Mouse (Mus musculus) lung, embryonic 14.5 days (tissue): ENCODE data around the gene Man1c1. TPM values are rescaled to one million over a fixed set of nuclear protein-coding genes. Genes with fewer than 3 reads are reported as not detected.

Experiments
- ATAC-seq: fragments of 200-750 bp; cut with Nextera tagmentation; 2 replicates; pipeline ENCODE4 v1.8.0; 2017; ENCODE audit warnings: mild to moderate bottlenecking, moderate TSS enrichment, moderate library complexity; ENCODE audit not compliant: insufficient read depth
- DNase-seq: peaks from one replicate; pipeline ENCODE4 v3.0.0-alpha.2; 2015
- H3K27ac ChIP-seq: fragments of 300-500 bp; sonication (generic); 2 replicates; pipeline ENCODE4 v1.5.1; 2014; ENCODE audit warnings: low read depth, mild to moderate bottlenecking, moderate library complexity
- H3K27me3 ChIP-seq: fragments of 300-500 bp; sonication (generic); 2 replicates; pipeline ENCODE4 v1.6.1; 2014; ENCODE audit warnings: low read length, control low read depth; ENCODE audit not compliant: insufficient read depth
- H3K36me3 ChIP-seq: fragments of 300-500 bp; sonication (generic); 2 replicates; pipeline ENCODE4 v1.6.1; 2014; ENCODE audit warnings: control low read depth; ENCODE audit not compliant: insufficient read depth
- H3K4me1 ChIP-seq: fragments of 300-500 bp; sonication (generic); 2 replicates; pipeline ENCODE4 v1.6.1; 2014; ENCODE audit warnings: antibody characterized with exemption, control low read depth; ENCODE audit not compliant: insufficient read depth
- H3K4me2 ChIP-seq: fragments of 300-500 bp; sonication (generic); 2 replicates; pipeline ENCODE4 v1.6.1; 2014; ENCODE audit warnings: mild to moderate bottlenecking
- H3K4me3 ChIP-seq: fragments of 300-500 bp; sonication (generic); 2 replicates; pipeline ENCODE4 v1.5.1; 2014; ENCODE audit warnings: low read depth, low read length
- H3K9ac ChIP-seq: fragments of 300-500 bp; sonication (generic); 2 replicates; pipeline ENCODE4 v1.6.1; 2014
- H3K9me3 ChIP-seq: fragments of 300-500 bp; sonication (generic); 2 replicates; pipeline ENCODE4 v1.6.1; 2016; ENCODE audit warnings: low read depth, low read length, control low read depth
- CTCF ChIP-seq: IDR thresholded peaks from 2 replicates; pipeline ENCODE4 v1.5.1; 2016; ENCODE audit warnings: antibody characterized with exemption, low read depth
- WGBS: fragments of 180-500 bp; shearing (Covaris S2); extraction: QIAGEN DNeasy Blood & Tissue Kit; methylation state at CpG from one replicate; pipeline ENCODE4 v1.1.7; 2014; 5-methylcytosine and 5-hydroxymethylcytosine counted together
- polyA plus RNA-seq: library from polyadenylated mRNA; unstranded; fragments of >200 nt; fragmentation: Nextera tagmentation; extraction: Ambion mirVana; gene quantifications from 2 replicates; pipeline ENCODE4 v1.2.1, GENCODE M21; 2014

Man1c1 gene
- polyA plus RNA-seq, 1 experiment from 2014 or later: 3.3 TPM

DNA sequence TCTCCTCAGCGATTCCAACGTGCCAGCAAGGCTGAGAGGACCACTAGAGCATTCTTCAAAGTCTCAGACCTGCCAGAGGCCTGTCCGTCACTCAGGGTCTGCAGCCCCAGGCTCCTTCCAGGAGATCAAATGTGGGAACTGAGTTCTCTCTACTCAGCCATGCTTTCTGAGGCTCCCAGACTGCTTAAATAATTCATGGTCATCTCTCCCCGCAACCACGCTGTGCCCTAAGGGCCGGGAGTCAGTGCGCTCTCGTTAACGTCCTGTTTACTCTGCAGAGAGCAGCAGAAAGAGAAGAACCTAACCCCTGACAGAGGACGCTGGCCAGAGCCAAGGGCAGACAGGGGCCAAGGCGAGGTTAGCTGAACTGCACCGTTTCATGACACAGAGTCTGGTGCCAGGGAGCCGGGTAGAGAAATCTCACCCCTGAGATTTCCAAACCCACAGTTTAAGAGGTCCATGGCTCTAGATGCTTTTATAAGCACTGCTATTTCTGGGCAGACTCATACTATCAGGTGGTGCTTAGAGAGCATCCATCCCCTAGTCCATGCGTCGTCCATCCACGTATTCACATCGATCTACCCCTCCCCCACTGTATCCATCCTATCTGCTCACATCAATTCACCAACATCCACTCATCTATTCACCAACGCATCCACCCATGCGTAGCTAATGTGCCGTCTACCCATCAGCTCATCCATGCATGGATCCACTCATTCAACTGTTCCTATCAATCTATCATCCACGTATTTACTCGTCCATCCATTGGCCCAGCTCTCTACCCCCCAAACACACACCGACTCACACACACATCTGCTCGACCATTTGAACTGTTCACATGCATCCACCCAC lies 131.4 kb downstream of the Man1c1 start:
- Histone ChIP-seq H3K4me2 (no peak overlapping the region), H3K27me3 (no peaks in the 10 kb centered on the region), H3K4me1 (no peaks in the 10 kb centered on the region), H3K9me3 (no peaks in the 10 kb centered on the region), H3K9ac (no peak overlapping the region), H3K36me3 (no peaks in the 10 kb centered on the region), H3K4me3 (no peak overlapping the region), H3K27ac (no peak overlapping the region)
- TF ChIP-seq CTCF: no peak
- WGBS: 75% methylated on average over 24 of the region's 24 CpGs
- no peak for DNase-seq
- ATAC-seq: no peak

DNA sequence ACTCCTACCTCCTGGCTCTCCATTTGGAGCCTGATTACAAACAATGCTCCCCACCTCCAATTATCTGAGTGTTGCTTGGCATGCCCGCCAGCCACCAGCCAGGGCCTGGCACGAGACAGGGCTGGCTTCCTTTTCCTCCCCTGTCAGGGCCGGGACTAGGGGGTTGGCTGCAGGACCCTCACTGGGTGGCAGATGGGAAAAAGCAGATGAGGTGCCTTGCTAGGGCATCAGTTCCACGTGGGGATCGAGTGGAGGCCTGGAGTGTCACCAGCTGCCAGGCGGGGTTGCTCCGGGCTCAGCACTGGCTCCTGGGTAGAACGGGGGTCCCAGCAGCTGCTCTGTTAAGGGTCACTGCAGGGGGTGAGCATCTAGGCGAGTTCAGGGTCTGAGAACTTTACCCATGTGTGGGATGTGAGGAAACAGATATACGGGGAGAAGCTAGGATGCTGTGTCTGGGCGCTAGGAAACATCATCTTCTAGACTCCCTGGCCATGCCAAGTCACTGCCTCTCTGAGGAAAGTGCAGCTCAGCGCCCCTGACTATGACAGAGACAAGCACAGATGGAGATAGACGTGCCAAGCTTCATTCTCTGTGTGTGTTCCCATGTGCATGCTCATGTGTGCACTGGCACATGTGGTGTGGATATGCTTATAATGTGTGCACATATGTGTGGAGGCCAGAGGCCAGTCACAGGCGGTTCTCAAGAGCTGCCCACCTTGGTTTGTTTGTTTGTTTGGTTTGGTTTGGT lies 133.2 kb downstream of the Man1c1 start:
- H3K4me1 ChIP-seq: no peaks in the 10 kb centered on the region
- 73% methylated on average over 14 of the region's 14 CpGs for WGBS
- no peaks in the 10 kb centered on the region for H3K36me3 ChIP-seq
- H3K9me3 ChIP-seq: no peaks in the 10 kb centered on the region
- DNase-seq: no peak
- H3K27ac ChIP-seq: no peak overlapping the region
- H3K27me3 ChIP-seq: no peaks in the 10 kb centered on the region
- no peak overlapping the region for H3K9ac ChIP-seq
- ATAC-seq: no peak
- no peak overlapping the region for H3K4me3 ChIP-seq
- H3K4me2 ChIP-seq: no peak overlapping the region
- no peak for TF ChIP-seq CTCF

DNA sequence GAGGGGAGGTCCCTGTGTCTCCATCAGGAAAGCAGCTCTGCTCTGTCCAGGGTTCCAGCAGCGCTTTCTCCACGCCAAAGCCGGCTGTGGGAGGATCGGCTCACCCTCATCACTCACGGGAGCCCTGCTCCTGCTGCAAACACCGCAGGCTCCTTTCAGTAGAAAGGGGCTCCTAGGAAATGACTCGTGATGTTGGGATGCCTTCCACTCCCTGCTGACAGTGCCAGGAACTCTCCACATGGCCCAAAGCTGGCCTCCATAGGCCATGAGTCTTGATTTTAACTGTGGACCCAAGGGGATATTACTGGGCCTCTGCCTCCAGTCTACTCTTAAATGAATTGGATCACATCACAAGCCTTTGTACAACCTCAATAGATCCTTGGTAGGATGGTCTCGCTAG lies 134.3 kb downstream of the Man1c1 start:
- Histone ChIP-seq H3K4me3 (no peak overlapping the region), H3K4me1 (no peaks in the 10 kb centered on the region), H3K27ac (no peak overlapping the region), H3K4me2 (no peak overlapping the region), H3K27me3 (no peaks in the 10 kb centered on the region), H3K36me3 (no peaks in the 10 kb centered on the region), H3K9ac (no peak overlapping the region), H3K9me3 (no peaks in the 10 kb centered on the region)
- DNase-seq (no peak), ATAC-seq (no peak)
- no peak for TF ChIP-seq CTCF
- WGBS: 65% methylated on average over 8 of the region's 8 CpGs

DNA sequence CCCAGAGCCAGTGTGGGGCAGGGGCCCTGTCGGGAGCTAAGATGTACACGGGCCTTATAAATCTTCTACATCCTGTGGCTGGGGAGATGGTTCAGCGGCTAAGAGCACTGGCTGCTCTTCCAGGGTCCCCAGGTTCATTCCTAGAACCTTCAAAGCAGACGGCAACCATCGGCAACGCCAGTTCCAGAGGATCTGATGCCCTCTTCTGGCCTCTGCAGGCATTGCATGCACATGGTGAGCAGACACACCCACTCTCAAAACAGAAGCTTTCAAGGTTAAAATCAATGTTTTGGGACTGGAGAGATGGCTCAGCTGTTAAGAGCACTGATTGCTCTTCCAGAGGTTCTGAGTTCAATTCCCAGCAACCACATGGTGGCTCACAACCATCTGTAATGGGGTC lies 134.9 kb downstream of the Man1c1 start:
- H3K4me3 ChIP-seq: no peak overlapping the region
- H3K4me1 ChIP-seq: no peaks in the 10 kb centered on the region
- ATAC-seq: no peak
- no peaks in the 10 kb centered on the region for H3K9me3 ChIP-seq
- TF ChIP-seq CTCF: peak; percentile 61
- H3K27ac ChIP-seq: no peak overlapping the region
- no peak overlapping the region for H3K4me2 ChIP-seq
- peak; percentile 43 for DNase-seq
- H3K36me3 ChIP-seq: no peaks in the 10 kb centered on the region
- no peaks in the 10 kb centered on the region for H3K27me3 ChIP-seq
- no peak overlapping the region for H3K9ac ChIP-seq
- 71% methylated on average over 6 of the region's 6 CpGs for WGBS

DNA sequence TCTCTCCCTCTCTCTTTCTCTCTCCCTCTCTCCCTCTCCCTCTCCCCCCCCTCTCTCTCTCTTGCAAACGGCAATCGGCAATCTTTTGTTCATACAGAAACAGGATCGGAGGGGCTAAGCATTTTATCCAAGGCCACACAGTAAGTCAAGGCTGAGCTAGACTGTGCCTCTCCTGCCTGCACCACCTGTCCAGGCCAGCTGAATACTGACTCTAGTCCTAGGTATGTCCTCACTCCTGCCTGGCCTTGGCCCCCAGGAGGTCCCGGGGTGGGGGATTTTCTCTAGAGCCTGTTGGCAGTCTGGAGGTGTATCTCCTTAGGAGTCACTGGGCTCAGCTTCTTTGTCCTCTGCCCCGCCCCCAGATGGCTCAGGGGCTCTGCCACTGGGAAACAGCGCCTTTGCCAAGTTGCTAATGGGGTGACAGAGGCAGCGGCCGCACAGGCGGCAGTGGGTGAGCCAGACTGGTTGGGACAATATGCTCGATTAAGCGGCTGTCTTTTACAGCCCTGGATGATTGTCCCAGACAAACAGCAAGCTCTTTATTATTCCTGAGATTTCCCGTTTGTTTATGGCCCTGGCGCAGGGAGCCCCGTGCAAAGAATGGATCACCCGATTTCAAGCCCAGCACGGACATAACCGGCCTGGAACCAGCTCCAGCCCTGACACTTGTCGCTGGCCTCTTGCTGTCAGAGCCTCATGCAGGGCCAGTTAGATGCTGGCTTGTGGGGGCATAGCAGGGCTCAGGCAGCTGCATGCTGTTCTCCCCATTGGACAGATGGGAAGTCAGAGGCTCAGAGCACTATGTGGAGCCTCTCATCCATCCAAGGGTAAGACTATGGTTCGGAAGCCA lies 136.5 kb downstream of the Man1c1 start:
- peak; percentile 69 for DNase-seq
- Histone ChIP-seq H3K9ac (no peak overlapping the region), H3K27me3 (no peaks in the 10 kb centered on the region), H3K4me3 (no peak overlapping the region), H3K4me1 (no peaks in the 10 kb centered on the region), H3K4me2 (no peak overlapping the region), H3K9me3 (no peaks in the 10 kb centered on the region), H3K27ac (no peak overlapping the region), H3K36me3 (no peaks in the 10 kb centered on the region)
- TF ChIP-seq CTCF: no peak
- WGBS: 30% methylated on average over 19 of the region's 19 CpGs
- ATAC-seq: peak; percentile 63; the same call in 1 of the 2 replicates

DNA sequence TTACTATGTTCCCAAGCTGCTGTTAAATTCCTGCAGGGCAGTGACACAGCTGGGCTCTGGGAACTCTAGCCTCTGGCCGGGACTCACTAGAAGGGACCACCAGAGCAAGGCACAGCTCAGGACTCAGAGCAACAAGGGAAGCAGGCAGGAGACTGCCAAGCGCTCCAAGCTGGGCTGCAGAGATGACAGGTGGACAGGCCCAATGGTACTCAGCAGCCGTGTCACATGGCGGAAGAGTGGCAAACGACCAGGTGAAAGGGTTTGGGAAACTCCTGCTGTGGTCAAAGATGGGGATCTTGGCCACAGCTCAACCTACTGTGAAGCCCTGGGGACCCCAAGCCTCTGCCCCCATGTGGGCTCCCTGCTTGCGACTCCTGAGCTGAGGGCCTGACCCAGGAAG lies 140.0 kb downstream of the Man1c1 start:
- H3K4me3 ChIP-seq: no peak overlapping the region
- H3K9me3 ChIP-seq: no peaks in the 10 kb centered on the region
- no peak for ATAC-seq
- WGBS: 77% methylated on average over 6 of the region's 6 CpGs
- no peaks in the 10 kb centered on the region for H3K27me3 ChIP-seq
- H3K4me2 ChIP-seq: no peak overlapping the region
- TF ChIP-seq CTCF: no peak
- no peak overlapping the region for H3K9ac ChIP-seq
- DNase-seq: no peak
- no peak overlapping the region for H3K27ac ChIP-seq
- no peaks in the 10 kb centered on the region for H3K36me3 ChIP-seq
- H3K4me1 ChIP-seq: no peaks in the 10 kb centered on the region
